Mouse (Mus musculus) megakaryocyte, adult 5-6 weeks (primary cell): ENCODE measurements around the gene Dhx35. TPM values are rescaled to one million over a fixed set of nuclear protein-coding genes. Genes with fewer than 3 reads are reported as not detected.

ENCODE experiments used
- ATAC-seq: 2 replicates; pipeline ENCODE4 v1.8.0; 2016; ENCODE audit warnings: mild to moderate bottlenecking, inconsistent platforms; ENCODE audit not compliant: poor library complexity, severe bottlenecking
- total RNA-seq, 2 experiments: library from RNA; stranded (forward) in 1 of 2; stranded (reverse) in 1 of 2; fragments of 153-499, 151-499 nt in 1 of 2; fragments of 221-1000, 200-1000 nt in 1 of 2; gene quantifications; 2 replicates each; pipeline versions ENCODE4 v1.2.3 to v1.2.4; 2015 to 2017

The Dhx35 gene
- total RNA-seq, 2 experiments from 2014 or later: 8.4 to 10.2 TPM

DNA sequence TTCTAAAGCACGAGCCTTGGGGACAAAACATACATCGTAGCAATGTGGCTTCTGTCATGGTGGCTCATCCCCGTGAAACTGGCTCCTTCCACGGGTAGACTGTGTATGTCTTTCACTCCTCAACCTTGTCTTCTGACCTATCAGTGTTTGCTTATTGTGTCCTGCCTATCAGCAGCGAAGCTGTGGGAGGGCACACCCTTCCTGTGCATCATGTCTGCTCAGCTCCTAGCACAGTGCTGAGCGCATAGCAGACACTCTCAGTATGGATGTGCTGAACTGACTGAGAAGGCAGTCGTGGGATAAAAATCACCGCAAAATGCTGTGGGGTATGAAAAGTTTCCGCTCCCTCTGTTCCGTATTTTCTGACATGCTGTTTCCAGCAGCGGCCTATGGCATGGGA lies 94.6 kb downstream of the Dhx35 start:
- no peak for ATAC-seq

DNA sequence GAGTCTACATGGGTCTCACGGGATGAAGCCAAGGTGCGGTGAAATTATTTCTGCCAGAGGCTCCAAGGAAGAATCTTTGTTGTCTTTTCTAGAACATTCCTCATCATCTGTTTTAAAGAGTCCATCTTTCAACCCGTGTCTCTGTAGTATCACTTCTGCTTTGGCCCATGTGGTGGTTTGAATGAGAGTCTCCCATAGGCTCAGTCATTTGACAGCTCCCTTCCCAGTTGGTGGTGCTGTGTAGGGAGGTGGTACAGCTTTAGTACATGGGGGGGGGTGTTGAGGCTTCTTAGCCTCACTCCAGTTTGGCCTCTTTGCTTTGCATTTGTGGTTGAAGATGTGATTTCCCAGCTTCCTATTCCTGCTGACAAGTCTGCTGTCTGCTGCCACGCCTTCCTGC lies 96.7 kb downstream of the Dhx35 start:
- ATAC-seq: peak; percentile 41

DNA sequence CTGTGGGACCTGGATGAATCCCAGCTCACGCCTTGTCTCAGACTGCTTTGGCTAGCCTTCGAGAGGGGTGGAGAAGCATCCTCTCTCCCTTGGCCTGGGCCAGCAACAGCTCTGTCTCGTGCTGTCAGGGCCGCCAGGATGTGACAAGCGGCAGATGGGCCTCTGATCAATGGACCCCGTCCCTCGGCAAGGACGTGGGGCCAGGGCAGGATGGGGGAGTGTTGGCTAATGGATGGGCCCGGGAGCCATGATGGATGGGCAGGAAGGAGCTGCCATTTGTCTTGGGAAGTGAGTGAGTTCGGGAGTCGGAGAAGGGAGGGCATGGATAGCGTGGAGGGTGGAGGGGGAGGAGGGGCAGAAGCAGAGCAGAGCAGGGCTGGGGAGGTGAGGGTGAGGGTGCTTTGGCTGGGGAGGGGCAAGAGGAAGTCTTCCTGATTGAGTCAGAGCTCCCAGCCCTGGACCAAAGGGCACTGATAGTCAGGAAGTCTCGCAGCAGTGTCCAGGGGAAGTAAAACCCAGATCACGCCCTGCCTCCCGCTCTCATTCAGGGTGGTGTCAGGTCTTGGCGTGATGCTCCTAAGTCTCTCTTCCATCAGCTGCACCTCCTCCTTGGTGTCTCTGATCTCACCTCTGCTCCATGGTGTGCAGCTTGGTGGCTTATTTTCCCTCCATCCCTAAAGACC lies 98.7 kb downstream of the Dhx35 start:
- peak; percentile 87 for ATAC-seq

DNA sequence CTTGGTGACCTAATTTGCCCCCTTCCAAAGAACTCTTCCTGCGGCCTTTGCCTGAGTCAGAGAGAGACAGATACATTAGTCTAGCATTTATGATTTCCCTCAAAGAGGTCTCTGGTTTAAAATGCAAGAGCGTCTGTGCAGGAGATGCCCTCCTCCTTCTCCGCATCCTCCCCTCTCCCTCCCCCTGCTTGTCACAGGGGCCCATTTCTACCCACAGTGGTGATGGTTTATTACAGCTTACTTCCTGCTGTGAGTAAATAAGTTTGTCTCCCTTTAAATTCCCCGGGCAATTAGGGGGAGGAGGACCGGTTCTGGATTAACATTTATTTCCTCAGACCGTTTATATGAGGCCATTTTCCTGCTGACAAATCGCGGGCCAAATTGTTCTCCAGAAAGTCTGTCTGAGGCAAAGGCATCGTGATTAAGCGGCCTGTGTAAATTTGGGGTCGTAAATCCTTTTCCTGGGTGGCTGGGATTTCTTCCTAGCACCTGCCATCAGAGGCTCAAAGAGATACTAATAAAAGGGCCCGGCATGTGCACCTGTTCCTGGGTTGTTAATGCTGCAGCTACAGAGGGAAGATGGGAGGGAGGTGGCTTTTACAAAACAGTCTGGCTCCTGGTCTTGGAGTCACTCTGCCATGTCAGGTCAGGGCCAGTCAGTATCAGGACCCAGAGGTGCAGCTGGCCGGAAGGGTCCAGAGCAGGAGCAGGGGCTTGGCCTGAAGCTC lies 104.0 kb downstream of the Dhx35 start:
- no peak for ATAC-seq

Other genes with a start within 250 kb of the Dhx35 start
- gene Slc32a1, start 184.0 kb upstream of the Dhx35 start, total RNA-seq (2015): 0.07 TPM in 1 of 2 replicates, not detected in the other
- gene Slc32a1, start 184.0 kb upstream of the Dhx35 start, total RNA-seq (2017): 0.12 TPM in 1 of 2 replicates, not detected in the other
- gene Actr5, start 169.9 kb upstream of the Dhx35 start, total RNA-seq (2015): 7.1 and 8.0 TPM in 2 replicates
- gene Actr5, start 169.9 kb upstream of the Dhx35 start, total RNA-seq (2017): 13.0 and 13.1 TPM in 2 replicates
- gene Ppp1r16b, start 129.4 kb upstream of the Dhx35 start, total RNA-seq (2015): 0.58 and 0.98 TPM in 2 replicates
- gene Ppp1r16b, start 129.4 kb upstream of the Dhx35 start, total RNA-seq (2017): 0.70 and 1.3 TPM in 2 replicates
- gene Fam83d, start 26.7 kb upstream of the Dhx35 start, total RNA-seq (2015): 9.5 and 10.3 TPM in 2 replicates
- gene Fam83d, start 26.7 kb upstream of the Dhx35 start, total RNA-seq (2017): 8.1 and 10.6 TPM in 2 replicates